Mouse (Mus musculus): ENCODE data around the gene D13Ertd608e. TPM values are rescaled to one million over a fixed set of nuclear protein-coding genes. Genes with fewer than 3 reads are reported as not detected.
"Not testable (repeated sequence)": the region's sequence is repeated elsewhere in the genome, so short reads cannot be mapped to it uniquely, and the experiment has no call there.

The D13Ertd608e gene
- polyA plus RNA-seq, 1 experiment from 2014 or later = not detected

GRCm38 (mm10) chr13:119864395-119864999, 28.7 kb downstream of the D13Ertd608e start:
- H3K4me2 ChIP-seq; H3K27me3 ChIP-seq (replicated peaks; ENCODE audit: control insufficient read depth, insufficient read depth, low read length); H3K9ac ChIP-seq (ENCODE audit: low read depth, low read length); DNase-seq (ENCODE audit: low spot score); H3K9me3 ChIP-seq (ENCODE audit: control insufficient read depth, low read length); ATAC-seq (replicated peaks; ENCODE audit: low FRiP score); H3K36me3 ChIP-seq (ENCODE audit: control insufficient read depth, insufficient read depth, low read length); H3K4me3 ChIP-seq (ENCODE audit: low read depth, low read length); H3K4me1 ChIP-seq (replicated peaks; ENCODE audit: control insufficient read depth, insufficient read depth, low read length); H3K27ac ChIP-seq (ENCODE audit: low read depth, low read length): not testable (repeated sequence)
- 61% methylated on average over 6 of the region's 7 CpGs for WGBS

GRCm38 (mm10) chr13:119886896-119887295, 51.1 kb downstream of the D13Ertd608e start:
- not testable (repeated sequence) for H3K36me3 ChIP-seq (ENCODE audit: control insufficient read depth, insufficient read depth, low read length); H3K27me3 ChIP-seq (replicated peaks; ENCODE audit: control insufficient read depth, insufficient read depth, low read length); H3K9ac ChIP-seq (ENCODE audit: low read depth, low read length); ATAC-seq (replicated peaks; ENCODE audit: low FRiP score); H3K27ac ChIP-seq (ENCODE audit: low read depth, low read length); H3K4me3 ChIP-seq (ENCODE audit: low read depth, low read length); H3K4me1 ChIP-seq (replicated peaks; ENCODE audit: control insufficient read depth, insufficient read depth, low read length); H3K4me2 ChIP-seq; DNase-seq (ENCODE audit: low spot score); H3K9me3 ChIP-seq (ENCODE audit: control insufficient read depth, low read length)
- 47% methylated on average over 4 of the region's 4 CpGs for WGBS

GRCm38 (mm10) chr13:119894685-119895084, 58.9 kb downstream of the D13Ertd608e start, which contains the start of gene Tcstv1:
TSS of gene Tcstv1 (minus strand) at chr13:119894785.
- H3K9me3 ChIP-seq (ENCODE audit: control insufficient read depth, low read length); DNase-seq (ENCODE audit: low spot score); H3K9ac ChIP-seq (ENCODE audit: low read depth, low read length); H3K4me1 ChIP-seq (replicated peaks; ENCODE audit: control insufficient read depth, insufficient read depth, low read length); H3K36me3 ChIP-seq (ENCODE audit: control insufficient read depth, insufficient read depth, low read length); H3K27me3 ChIP-seq (replicated peaks; ENCODE audit: control insufficient read depth, insufficient read depth, low read length); H3K4me2 ChIP-seq; ATAC-seq (replicated peaks; ENCODE audit: low FRiP score); H3K4me3 ChIP-seq (ENCODE audit: low read depth, low read length); H3K27ac ChIP-seq (ENCODE audit: low read depth, low read length): not testable (repeated sequence)
- 76% methylated on average over 3 of the region's 3 CpGs for WGBS

Other genes starting within 250 kb of the D13Ertd608e start
- gene Ccl28, start 212.2 kb upstream of the D13Ertd608e start, polyA plus RNA-seq (2014; fragmentation: Nextera tagmentation; extraction: Ambion mirVana) = 0.05 TPM in 1 of 2 replicates, not detected in the other
- 119 and 136 TPM in 2 replicates for gene Hmgcs1, start 145.6 kb upstream of the D13Ertd608e start, polyA plus RNA-seq (2014; fragmentation: Nextera tagmentation; extraction: Ambion mirVana)
- 0.19 and 0.36 TPM in 2 replicates for gene Nim1k, start 80.1 kb upstream of the D13Ertd608e start, polyA plus RNA-seq (2014; fragmentation: Nextera tagmentation; extraction: Ambion mirVana)
- gene Zfp131, start 45.1 kb upstream of the D13Ertd608e start, polyA plus RNA-seq (2014; fragmentation: Nextera tagmentation; extraction: Ambion mirVana) = 40.0 and 45.1 TPM in 2 replicates
- gene AF067063, start 5.8 kb upstream of the D13Ertd608e start, polyA plus RNA-seq (2014; fragmentation: Nextera tagmentation; extraction: Ambion mirVana) = not detected in 2 replicates
- not detected in 2 replicates for gene Tcstv1, start 58.8 kb downstream of the D13Ertd608e start, polyA plus RNA-seq (2014; fragmentation: Nextera tagmentation; extraction: Ambion mirVana)
- gene Gm21761, start 93.3 kb downstream of the D13Ertd608e start, polyA plus RNA-seq (2014; fragmentation: Nextera tagmentation; extraction: Ambion mirVana) = not detected in 2 replicates
- gene B020031M17Rik, start 114.8 kb downstream of the D13Ertd608e start, polyA plus RNA-seq (2014; fragmentation: Nextera tagmentation; extraction: Ambion mirVana) = not detected in 2 replicates
- not detected in 2 replicates for gene Gm36079, start 191.0 kb downstream of the D13Ertd608e start, polyA plus RNA-seq (2014; fragmentation: Nextera tagmentation; extraction: Ambion mirVana)
- gene Gm21188, start 216.2 kb downstream of the D13Ertd608e start, polyA plus RNA-seq (2014; fragmentation: Nextera tagmentation; extraction: Ambion mirVana) = not detected in 2 replicates